Comparison of ENCODE assay signal across 10 mouse cellular contexts in the genomic region with DNA sequence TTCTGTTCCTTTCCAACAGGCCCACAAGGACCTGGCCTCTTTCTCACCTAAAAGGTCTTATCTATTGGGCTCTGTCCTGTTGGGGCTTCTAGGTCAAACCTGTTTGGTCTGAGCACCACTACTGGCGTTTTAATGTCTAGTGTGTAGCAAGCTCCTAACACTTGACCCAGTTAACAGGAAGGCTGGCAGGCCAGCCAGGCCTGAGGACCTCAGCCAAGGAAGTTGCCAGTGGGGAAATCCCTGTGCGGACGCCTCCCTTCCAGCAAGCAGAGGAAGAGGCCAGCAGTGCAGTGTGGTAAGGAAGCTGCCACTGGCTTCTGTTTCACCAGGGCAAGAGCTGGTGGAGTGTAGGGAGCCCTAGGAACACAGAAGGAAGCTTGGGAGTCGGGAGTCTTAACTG.
DNase-seq lines count a peak whose midpoint lies in the region; ATAC-seq lines count a peak whose summit lies in the region.
"Had no signal": no experiment of that assay in that cellular context is flagged by ENCODE, and none has a peak within 500 bp of the region (broad histone marks: within the 10 kb centered on the region; RNA-seq: fewer than 3 reads in every experiment).

No protein-coding gene starts in this region.

- H3K27me3 ChIP-seq in hindbrain, embryonic 15.5 days, result no peaks in the 10 kb centered on the region
- H3K27me3 ChIP-seq in hindbrain, embryonic 12.5 days, result no peaks in the 10 kb centered on the region
- no peaks in the 10 kb centered on the region for H3K27me3 ChIP-seq in liver, embryonic 15.5 days
- no peaks in the 10 kb centered on the region for H3K27me3 ChIP-seq in neural tube, embryonic 15.5 days (replicated peaks)
- H3K27me3 ChIP-seq: embryonic facial prominence, embryonic 13.5 days; limb, embryonic 15.5 days had no signal

- 60% methylated on average over 4 of the region's 4 CpGs for WGBS in hindbrain, embryonic 15.5 days
- WGBS in hindbrain, embryonic 12.5 days, result 79% methylated on average over 4 of the region's 4 CpGs
- 42% methylated on average over 4 of the region's 4 CpGs for WGBS in liver, embryonic 15.5 days (ENCODE audit: insufficient replicate concordance)
- 69% methylated on average over 4 of the region's 4 CpGs for WGBS in neural tube, embryonic 15.5 days

- no peak overlapping the region for H3K4me3 ChIP-seq in hindbrain, embryonic 15.5 days
- no peak overlapping the region for H3K4me3 ChIP-seq in hindbrain, embryonic 12.5 days
- H3K4me3 ChIP-seq in liver, embryonic 15.5 days (replicated peaks), result no peak overlapping the region
- H3K4me3 ChIP-seq in neural tube, embryonic 15.5 days (replicated peaks), result no peak overlapping the region
- H3K4me3 ChIP-seq: embryonic facial prominence, embryonic 13.5 days; limb, embryonic 15.5 days had no signal

- no peak overlapping the region for H3K4me2 ChIP-seq in hindbrain, embryonic 15.5 days
- H3K4me2 ChIP-seq in hindbrain, embryonic 12.5 days (replicated peaks), result no peak overlapping the region
- no peak overlapping the region for H3K4me2 ChIP-seq in liver, embryonic 15.5 days
- no peak overlapping the region for H3K4me2 ChIP-seq in neural tube, embryonic 15.5 days
- H3K4me2 ChIP-seq: embryonic facial prominence, embryonic 13.5 days; limb, embryonic 15.5 days had no signal

- intact Hi-C loops in gastrocnemius, postnatal 36 days (cut with DNase I), result loop anchor here (2.0 kb wide), 1 partner anchor 42 kb away; no protein-coding TSS in a partner anchor

- H3K9me3 ChIP-seq in hindbrain, embryonic 15.5 days, result no peaks in the 10 kb centered on the region
- no peaks in the 10 kb centered on the region for H3K9me3 ChIP-seq in hindbrain, embryonic 12.5 days (replicated peaks)
- no peaks in the 10 kb centered on the region for H3K9me3 ChIP-seq in liver, embryonic 15.5 days (replicated peaks)
- H3K9me3 ChIP-seq in neural tube, embryonic 15.5 days (replicated peaks), result no peaks in the 10 kb centered on the region
- H3K9me3 ChIP-seq: embryonic facial prominence, embryonic 13.5 days; limb, embryonic 15.5 days had no signal

- DNase-seq in adrenal gland, postnatal 36 days, result peak; percentile 78 to 85
- peak; percentile 70 to 77 for DNase-seq in gastrocnemius, postnatal 36 days
- no peak for DNase-seq in spleen, postnatal 10 days (ENCODE audit: low spot score in 2 of 2)
- no peak for DNase-seq in embryo, embryonic 11 days

- 0 out of 2 replicates have a peak overlapping the region, but pooled peaks have one; percentile 20 for H3K27ac ChIP-seq in hindbrain, embryonic 15.5 days (replicated peaks)
- H3K27ac ChIP-seq in hindbrain, embryonic 12.5 days, result no peak overlapping the region; the same call in 1 of the 2 replicates
- no peak overlapping the region for H3K27ac ChIP-seq in liver, embryonic 15.5 days (replicated peaks)
- no peak overlapping the region for H3K27ac ChIP-seq in neural tube, embryonic 15.5 days (replicated peaks)
- H3K27ac ChIP-seq: embryonic facial prominence, embryonic 13.5 days had no signal

- ATAC-seq in hindbrain, embryonic 15.5 days (ENCODE audit: low FRiP score, low read depth), result no peak
- ATAC-seq in hindbrain, embryonic 12.5 days (ENCODE audit: low FRiP score), result no peak
- ATAC-seq in liver, embryonic 15.5 days (ENCODE audit: insufficient read depth), result peak; percentile 37; the same call in 1 of the 2 replicates
- no peak for ATAC-seq in neural tube, embryonic 15.5 days (ENCODE audit: low FRiP score)

- H3K9ac ChIP-seq in hindbrain, embryonic 15.5 days, result no peak overlapping the region
- H3K9ac ChIP-seq in hindbrain, embryonic 12.5 days, result no peak overlapping the region
- H3K9ac ChIP-seq in liver, embryonic 15.5 days, result no peak overlapping the region
- H3K9ac ChIP-seq in neural tube, embryonic 15.5 days (replicated peaks), result no peak overlapping the region
- H3K9ac ChIP-seq: embryonic facial prominence, embryonic 13.5 days; limb, embryonic 15.5 days had no signal

- peaks cover 45% of the 10 kb centered on the region for H3K4me1 ChIP-seq in hindbrain, embryonic 15.5 days (replicated peaks)
- peaks cover 16% of the 10 kb centered on the region for H3K4me1 ChIP-seq in hindbrain, embryonic 12.5 days
- peaks cover 5% of the 10 kb centered on the region; the same call in 1 of the 2 replicates for H3K4me1 ChIP-seq in liver, embryonic 15.5 days (replicated peaks)
- H3K4me1 ChIP-seq in neural tube, embryonic 15.5 days, result peaks cover 35% of the 10 kb centered on the region

- no peaks in the 10 kb centered on the region for H3K36me3 ChIP-seq in hindbrain, embryonic 15.5 days
- H3K36me3 ChIP-seq in hindbrain, embryonic 12.5 days, result no peaks in the 10 kb centered on the region
- no peaks in the 10 kb centered on the region for H3K36me3 ChIP-seq in liver, embryonic 15.5 days (replicated peaks)
- no peaks in the 10 kb centered on the region for H3K36me3 ChIP-seq in neural tube, embryonic 15.5 days

Comparison
In these comparisons a context has a peak if more than half of its experiments do, and no peak if none do; other contexts are left out.
1. DNase-seq: peak in adrenal gland, postnatal 36 days (2 of 2) and gastrocnemius, postnatal 36 days (2 of 2); none in spleen, postnatal 10 days (0 of 2) and embryo, embryonic 11 days (single experiment).